Mouse (Mus musculus): ENCODE data around the gene Ctsll3. TPM values are rescaled to one million over a fixed set of nuclear protein-coding genes. Genes with fewer than 3 reads are reported as not detected.

Gene Ctsll3
- polyA plus RNA-seq, 2 experiments from 2014 or later: not detected

Other genes starting within 250 kb of the Ctsll3 start
- 1 to 10 TPM in 1 of 2 experiments, under 1 TPM in 1; 0.46 to 1.3 TPM for gene Dapk1, start 200.9 kb downstream of the Ctsll3 start, polyA plus RNA-seq (2017; shearing (Covaris generic))
- not detected for gene BC051665, start 16.5 kb downstream of the Ctsll3 start, polyA plus RNA-seq (2017; shearing (Covaris generic))
- 1 to 10 TPM in 1 of 2 experiments, not detected in 1; 1.7 TPM for gene 4930486L24Rik, start 61.6 kb upstream of the Ctsll3 start, polyA plus RNA-seq (2017; shearing (Covaris generic))
- gene Gm49392, start 94.0 kb upstream of the Ctsll3 start, polyA plus RNA-seq (2017; shearing (Covaris generic)): 1 to 10 TPM in 1 of 2 experiments, not detected in 1; 1.1 TPM
- 10 to 100 TPM in 1 of 2 experiments, 1 to 10 TPM in 1; 6.0 to 10.1 TPM for gene Ctla2b, start 94.6 kb upstream of the Ctsll3 start, polyA plus RNA-seq (2017; shearing (Covaris generic))
- gene Tpbpb, start 102.0 kb upstream of the Ctsll3 start, polyA plus RNA-seq (2017; shearing (Covaris generic)): not detected
- gene Gm49393, start 132.7 kb upstream of the Ctsll3 start, polyA plus RNA-seq (2017; shearing (Covaris generic)): not detected
- gene Gm49391, start 133.7 kb upstream of the Ctsll3 start, polyA plus RNA-seq (2017; shearing (Covaris generic)): 1 to 10 TPM in 1 of 2 experiments, under 1 TPM in 1; 0.99 to 2.0 TPM
- 10 to 100 TPM; 52.2 to 59.2 TPM for gene Ctla2a, start 133.8 kb upstream of the Ctsll3 start, polyA plus RNA-seq (2017; shearing (Covaris generic))
- gene Tpbpa, start 139.1 kb upstream of the Ctsll3 start, polyA plus RNA-seq (2017; shearing (Covaris generic)): not detected
- not detected for gene Ctsj, start 203.1 kb upstream of the Ctsll3 start, polyA plus RNA-seq (2017; shearing (Covaris generic))
- not detected for gene Ctsq, start 237.8 kb upstream of the Ctsll3 start, polyA plus RNA-seq (2017; shearing (Covaris generic))